Mouse (Mus musculus): Measurements from ENCODE around the gene Necab2. TPM values are rescaled to one million over a fixed set of nuclear protein-coding genes. Genes with fewer than 3 reads are reported as not detected.

Necab2 gene
- total RNA-seq, 2 experiments from 2014 or later = 0.52 TPM; not detected in 1

- intact Hi-C loops (cut with DNase I) = no loop called here
- DNase-seq = no peak
These were observed 18.7 kb upstream of the Necab2 start for GRCm38 (mm10) chr8:119427634-119428349.

- intact Hi-C loops (cut with DNase I) = no loop called here
- no peak for DNase-seq
These were observed 18.2 kb upstream of the Necab2 start for GRCm38 (mm10) chr8:119428350-119428740.

DNA sequence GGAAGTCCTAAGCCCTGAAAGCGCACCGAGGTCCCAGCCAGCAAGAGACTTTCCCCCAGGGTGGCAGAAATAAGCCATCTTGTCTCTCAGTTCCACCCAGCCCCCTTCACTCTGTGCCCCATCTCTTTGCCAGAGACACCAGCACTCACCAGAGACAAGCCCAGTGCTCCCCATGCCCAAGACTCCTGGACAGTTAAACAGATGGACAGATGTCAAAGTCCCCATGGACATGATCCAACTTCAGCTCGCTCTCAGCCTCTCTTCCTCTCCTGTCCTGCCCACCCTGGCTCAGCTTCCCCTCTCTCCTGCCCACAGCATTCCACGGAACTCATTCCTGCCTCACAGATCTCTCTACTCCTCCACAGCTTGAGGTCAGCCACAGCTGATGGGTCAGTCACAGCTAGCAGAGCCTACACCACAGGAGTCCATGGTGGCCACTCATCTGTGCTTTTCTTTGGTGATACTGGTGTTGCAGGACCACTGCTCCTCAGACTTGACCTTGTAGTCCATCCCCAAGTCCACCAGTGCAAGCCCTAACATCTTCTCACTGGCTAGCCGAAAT lies 17.7 kb upstream of the Necab2 start:
- intact Hi-C loops (cut with DNase I) = no loop called here
- no peak for DNase-seq

GRCm38 (mm10) chr8:119429552-119429951 lies 17.0 kb upstream of the Necab2 start:
- intact Hi-C loops (cut with DNase I) = no loop called here
- DNase-seq = no peak

- intact Hi-C loops (cut with DNase I) = no loop called here
These were observed 16.3 kb upstream of the Necab2 start for GRCm38 (mm10) chr8:119430250-119430649.

GRCm38 (mm10) chr8:119430690-119431089 lies 15.8 kb upstream of the Necab2 start:
- intact Hi-C loops (cut with DNase I) = no loop called here
- DNase-seq = no peak

More at GRCm38 (mm10) chr8:119430250-119430649, 16.3 kb upstream of the Necab2 start:
- no peak for DNase-seq

DNA sequence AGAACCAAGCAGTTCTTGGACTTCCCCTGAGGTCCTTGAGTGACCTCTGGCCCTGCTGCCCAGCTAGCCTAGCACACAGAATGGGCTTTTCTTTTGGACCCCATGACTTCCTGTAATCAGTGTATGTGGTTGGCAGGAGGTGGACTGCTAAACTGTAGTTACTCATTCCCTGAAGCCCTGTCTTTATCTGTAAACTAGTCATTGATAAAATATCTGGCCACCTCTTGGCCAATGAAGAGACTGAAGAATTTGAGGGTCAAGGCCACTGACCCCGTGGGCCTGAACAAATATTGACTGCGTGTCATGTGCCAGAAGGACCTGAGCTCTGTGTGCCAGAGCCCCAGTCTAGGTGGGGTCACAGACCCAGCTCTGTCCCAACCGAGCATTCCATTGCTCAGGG lies 14.1 kb upstream of the Necab2 start:
- intact Hi-C loops (cut with DNase I) = no loop called here

DNA sequence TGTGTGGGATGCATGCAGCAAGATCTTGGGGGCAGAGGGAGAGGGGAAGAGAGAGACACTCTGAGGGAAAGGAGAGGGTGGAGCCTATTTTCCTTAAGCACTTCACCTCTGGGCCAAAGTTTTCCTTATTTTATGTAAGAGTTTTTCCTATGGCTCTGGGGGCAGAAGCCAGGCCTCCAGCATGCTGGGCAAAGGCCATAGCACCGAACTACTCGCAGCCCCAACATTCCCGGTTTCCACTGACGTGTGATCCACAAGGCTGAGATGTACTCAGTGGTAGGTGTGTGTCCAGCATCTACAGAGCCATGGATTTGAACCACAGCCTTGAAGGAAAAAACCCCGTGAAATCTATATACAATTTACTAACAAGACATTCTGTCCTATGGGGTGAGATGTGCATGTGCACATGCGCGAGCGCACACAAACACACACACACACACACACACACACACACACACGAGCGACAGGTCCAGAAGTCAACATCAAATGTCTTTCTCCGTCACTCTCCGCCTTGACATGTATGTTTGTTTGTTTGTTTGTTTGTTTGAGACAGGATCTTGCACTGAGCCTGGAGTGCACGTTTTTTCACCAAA lies 12.8 kb upstream of the Necab2 start, which contains the start of gene Osgin1:
TSS of gene Osgin1 (plus strand) at position 543 of the 593 bp plus-strand sequence.
- intact Hi-C loops (cut with DNase I) = no loop called here
- no peak for DNase-seq

More for the DNA sequence above, 14.1 kb upstream of the Necab2 start:
- no peak for DNase-seq

DNA sequence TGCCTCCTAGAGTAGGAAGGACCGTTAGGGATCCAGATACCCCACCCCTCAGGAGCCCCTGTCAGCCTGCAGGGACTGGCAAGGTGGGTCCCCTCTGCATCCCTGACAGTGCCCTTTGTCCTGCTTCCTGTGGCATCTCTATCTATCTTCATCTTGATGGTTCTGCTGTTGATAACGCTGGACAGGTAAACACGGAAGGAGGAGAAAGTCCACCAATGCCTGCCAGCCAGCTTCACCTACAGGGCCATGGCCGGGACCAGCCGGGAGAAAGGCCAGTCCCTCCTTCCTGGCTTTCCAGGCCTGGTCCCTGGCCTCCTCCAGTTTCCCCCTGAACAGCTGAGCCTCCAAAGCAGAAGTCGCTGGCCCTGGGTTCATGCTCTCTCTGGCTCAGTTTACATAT lies 11.9 kb upstream of the Necab2 start:
- intact Hi-C loops (cut with DNase I) = no loop called here
- no peak for DNase-seq

DNA sequence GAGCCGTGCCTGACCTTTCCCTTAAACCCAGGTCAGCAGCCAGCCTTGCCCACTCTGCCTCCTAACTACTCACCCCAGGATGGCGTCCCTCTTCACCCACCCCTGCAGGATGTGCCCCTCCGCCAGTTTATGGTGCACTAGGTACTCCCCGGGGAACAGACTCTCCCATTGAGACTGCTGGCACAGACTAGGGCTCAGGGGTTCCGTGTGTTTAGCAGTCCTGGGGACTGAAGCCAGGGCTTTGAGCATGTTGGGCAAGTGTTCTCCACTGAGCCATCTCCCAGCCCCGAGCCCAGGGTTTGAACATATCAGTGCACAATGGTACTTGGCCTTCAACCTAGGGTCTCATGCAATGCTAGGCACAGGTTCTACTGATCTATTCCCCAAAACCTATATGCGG lies 11.0 kb upstream of the Necab2 start:
- DNase-seq = no peak
- intact Hi-C loops (cut with DNase I) = no loop called here

DNA sequence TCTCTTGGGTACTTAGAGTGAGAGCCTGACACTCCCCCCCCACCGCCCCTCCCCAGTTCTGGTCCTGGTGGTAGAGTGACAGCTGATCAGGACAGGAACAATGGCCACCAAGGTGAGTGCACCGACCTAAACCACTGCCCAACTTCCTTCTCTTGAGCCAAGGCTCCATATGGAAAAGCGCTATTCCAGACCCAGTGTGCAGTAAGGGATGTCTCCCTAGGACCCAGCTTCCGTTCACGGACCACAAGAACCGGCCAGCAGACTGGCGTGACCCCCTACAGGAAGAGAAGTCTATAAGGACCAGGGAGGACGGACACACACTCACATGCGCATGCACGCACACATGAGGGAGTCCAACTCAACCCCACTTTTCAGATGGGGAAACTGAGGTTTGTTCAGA lies 10.2 kb upstream of the Necab2 start:
- intact Hi-C loops (cut with DNase I) = no loop called here
- DNase-seq = no peak

DNA sequence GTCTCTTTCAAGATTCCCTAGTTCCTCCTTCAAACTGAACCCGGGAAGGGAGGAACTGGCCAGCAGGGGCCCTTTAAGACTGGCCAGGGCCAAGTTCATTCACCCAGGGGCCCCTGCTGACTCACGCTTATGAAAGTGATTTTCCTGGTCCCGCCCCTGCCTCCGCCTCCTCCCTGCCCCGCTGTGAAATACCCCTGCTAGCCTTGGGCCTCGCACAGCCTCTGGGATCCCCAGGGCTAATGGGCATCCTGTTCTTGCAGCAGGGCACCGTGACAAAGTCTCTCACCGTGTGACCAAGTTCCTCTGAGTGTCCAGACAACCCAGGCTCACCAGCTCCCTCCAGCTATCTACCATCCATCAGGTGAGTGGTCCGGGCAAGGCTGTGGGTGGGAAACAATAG lies 9.6 kb upstream of the Necab2 start:
- peak; percentile 84 to 85 for DNase-seq
- intact Hi-C loops (cut with DNase I) = no loop called here

DNA sequence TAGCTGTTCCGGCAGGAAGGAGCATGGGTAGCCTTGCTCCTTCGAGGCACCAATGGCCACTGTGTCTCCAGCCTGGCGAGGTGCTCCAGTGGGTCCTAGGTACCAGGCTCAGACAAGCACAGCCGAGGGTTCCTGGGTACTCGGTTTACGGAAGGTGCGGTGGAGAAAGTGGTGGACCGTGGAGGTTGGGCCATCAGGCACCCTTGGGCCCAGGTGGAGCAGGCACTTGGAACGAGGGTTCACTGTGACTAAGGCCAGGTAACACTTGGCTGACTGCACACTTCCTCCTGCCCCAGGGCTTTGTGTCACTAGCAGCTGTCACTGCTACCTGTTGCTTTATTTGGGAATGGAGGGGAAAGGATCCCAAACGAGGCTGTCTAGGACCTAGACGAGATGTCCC lies 9.0 kb upstream of the Necab2 start:
- DNase-seq = no peak
- intact Hi-C loops (cut with DNase I) = no loop called here

DNA sequence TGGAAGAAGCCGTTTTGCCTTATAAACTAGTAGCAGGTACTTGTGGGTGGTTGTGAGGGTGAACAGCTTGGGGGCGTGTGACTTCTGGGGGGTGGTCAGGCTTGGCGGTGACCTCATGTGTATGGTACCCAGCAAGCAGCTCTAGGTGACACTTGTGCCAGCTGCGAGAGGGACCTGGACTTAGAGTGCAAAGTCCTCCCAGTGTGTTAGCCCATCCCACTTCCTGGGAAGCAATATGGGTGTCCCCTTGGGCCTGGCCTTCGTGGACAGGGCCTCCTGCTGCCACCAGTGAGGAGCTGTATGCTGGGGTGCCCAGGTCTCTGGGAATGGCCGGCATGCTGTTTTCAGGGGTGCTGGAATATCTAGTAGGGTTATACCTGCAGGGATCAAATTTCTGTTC lies 7.6 kb upstream of the Necab2 start:
- intact Hi-C loops (cut with DNase I) = no loop called here
- no peak for DNase-seq

GRCm38 (mm10) chr8:119439424-119439823 lies 7.1 kb upstream of the Necab2 start:
- DNase-seq = no peak
- intact Hi-C loops (cut with DNase I) = no loop called here

DNA sequence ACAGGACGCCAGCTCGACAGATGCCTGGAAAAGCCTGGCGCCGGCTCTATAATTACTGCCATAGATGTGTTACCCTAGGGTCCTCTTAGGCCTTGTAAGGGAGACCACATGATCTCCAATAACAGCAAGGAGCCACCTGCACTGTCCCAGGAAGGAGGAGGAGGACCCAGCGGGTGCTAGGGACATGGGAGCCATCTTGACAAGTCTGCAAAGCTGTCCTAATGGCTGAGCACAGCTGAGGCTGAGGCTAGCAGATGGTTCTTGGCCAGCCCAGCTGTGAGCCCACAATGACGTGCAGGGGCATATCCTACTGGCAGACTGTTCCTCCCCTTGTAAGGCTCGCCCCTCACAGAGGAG lies 6.6 kb upstream of the Necab2 start:
- intact Hi-C loops (cut with DNase I) = no loop called here
- no peak for DNase-seq

- intact Hi-C loops (cut with DNase I) = no loop called here
- peak; percentile 70 to 77 for DNase-seq
These were observed 6.1 kb upstream of the Necab2 start for GRCm38 (mm10) chr8:119440250-119440951.

DNA sequence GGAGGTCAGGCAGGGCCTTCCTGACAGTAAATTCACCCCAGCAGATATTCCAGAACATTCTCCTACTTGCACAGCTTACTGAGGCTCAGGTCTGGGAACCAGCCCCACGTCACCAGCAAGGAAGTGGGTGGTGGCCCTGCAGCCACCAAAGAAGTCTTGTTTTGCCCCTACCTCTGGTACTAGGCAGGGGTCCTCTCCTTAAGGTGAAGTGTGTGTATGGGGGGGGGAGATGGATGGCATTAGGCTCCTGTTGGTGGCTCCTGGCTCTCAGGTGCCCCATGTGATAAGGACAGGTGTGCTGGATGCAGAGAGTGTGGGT lies 5.6 kb upstream of the Necab2 start:
- intact Hi-C loops (cut with DNase I) = no loop called here
- DNase-seq = no peak

- intact Hi-C loops (cut with DNase I) = no loop called here
- no peak for DNase-seq
These were observed 4.5 kb upstream of the Necab2 start for GRCm38 (mm10) chr8:119442013-119442412.

- no peak for DNase-seq
- intact Hi-C loops (cut with DNase I) = no loop called here
These were observed 3.5 kb upstream of the Necab2 start for GRCm38 (mm10) chr8:119442970-119443369.

GRCm38 (mm10) chr8:119446990-119447780 lies 666 bp downstream of the Necab2 start:
- DNase-seq = no peak
- intact Hi-C loops (cut with DNase I) = loop anchor here (1.0 to 5.0 kb wide), 3 partner anchors 50 to 230 kb away; no protein-coding TSS in a partner anchor

Data from gastrocnemius, postnatal 36 days (tissue).